Mouse (Mus musculus) cerebellum, adult 18-20 months (tissue): ENCODE measurements around the gene Pbxip1.

Experiments used
- DNase-seq, 2 experiments: peaks; one replicate each; pipeline ENCODE4 v3.0.0; 2021

The Pbxip1 gene

DNA sequence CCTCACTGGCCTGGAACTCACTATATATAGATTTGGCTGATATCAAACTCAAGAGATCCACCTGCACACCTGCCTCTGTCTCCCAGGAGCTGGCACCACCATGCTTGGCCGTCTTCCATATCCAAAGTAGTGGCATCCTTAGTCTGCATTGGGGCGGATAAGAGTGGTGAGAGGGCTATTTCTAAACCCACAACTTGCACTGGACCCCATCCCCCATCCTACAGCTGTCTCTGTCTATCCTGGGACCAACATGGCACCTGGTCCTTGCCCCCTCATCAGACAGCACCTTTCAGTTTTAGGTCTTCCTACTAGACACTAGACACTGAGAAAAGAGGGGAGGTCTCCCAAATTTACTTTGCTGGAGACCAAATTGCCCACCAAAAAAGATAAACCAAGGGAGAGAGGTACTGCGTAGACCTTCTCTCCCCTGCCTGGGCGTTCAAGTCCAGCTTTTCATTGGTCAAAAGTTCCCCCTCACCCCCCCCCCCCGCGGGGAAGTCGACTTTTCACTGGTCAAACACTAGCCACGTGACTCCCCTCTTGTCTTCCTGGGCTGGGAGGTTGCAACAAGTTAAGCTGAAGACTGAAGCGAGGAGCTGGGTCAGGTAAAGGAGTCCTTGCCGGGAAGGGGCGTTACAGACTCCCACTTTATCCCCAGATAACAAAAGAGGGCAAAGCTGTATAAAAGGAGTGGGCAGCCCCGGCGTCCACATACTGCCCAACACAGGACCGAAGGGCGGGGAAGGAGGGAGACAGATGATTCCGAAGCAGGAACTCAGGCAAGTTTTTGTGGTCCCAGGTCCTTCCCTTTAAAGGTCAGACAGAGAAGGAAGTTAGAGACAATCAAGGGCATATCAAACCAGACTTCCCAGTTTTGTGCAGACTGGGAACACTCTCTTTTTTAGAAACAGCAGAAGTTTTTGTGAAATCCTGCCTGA, at the start of gene Pbxip1:
TSS of gene Pbxip1 (plus strand) at position 531 of the 938 bp plus-strand sequence.
- no peak for DNase-seq

- DNase-seq = no peak
Measured at GRCm38 (mm10) chr3:89387632-89388031, 48.9 kb upstream of the Pbxip1 start.

GRCm38 (mm10) chr3:89388134-89388881, 48.2 kb upstream of the Pbxip1 start:
- peak in 1 of 2 experiments; percentile 55 for DNase-seq

- DNase-seq = peak in 1 of 2 experiments; percentile 40
Measured at GRCm38 (mm10) chr3:89388901-89389740, 47.4 kb upstream of the Pbxip1 start.

DNA sequence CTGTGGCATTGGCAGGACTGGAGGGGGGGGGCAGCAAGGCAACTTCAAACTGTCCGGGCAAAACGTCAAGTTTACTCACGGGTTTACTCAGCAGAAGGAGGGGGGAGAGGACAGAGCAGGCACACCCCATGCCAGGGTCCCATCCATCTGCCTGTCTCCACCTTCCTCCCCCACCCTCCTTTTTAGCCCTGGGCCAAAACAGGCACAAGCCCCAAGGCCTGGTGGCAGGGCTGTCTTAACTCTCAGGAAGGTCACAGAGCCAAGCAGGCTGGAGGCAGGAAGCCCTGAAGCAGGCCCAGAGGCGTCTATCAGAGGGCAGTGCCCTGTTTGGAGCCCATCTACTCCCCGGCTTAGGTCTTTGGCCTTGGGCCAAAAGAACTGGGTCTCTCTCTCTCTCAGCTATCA, 46.4 kb upstream of the Pbxip1 start:
- DNase-seq = peak in 1 of 2 experiments; percentile 41

DNA sequence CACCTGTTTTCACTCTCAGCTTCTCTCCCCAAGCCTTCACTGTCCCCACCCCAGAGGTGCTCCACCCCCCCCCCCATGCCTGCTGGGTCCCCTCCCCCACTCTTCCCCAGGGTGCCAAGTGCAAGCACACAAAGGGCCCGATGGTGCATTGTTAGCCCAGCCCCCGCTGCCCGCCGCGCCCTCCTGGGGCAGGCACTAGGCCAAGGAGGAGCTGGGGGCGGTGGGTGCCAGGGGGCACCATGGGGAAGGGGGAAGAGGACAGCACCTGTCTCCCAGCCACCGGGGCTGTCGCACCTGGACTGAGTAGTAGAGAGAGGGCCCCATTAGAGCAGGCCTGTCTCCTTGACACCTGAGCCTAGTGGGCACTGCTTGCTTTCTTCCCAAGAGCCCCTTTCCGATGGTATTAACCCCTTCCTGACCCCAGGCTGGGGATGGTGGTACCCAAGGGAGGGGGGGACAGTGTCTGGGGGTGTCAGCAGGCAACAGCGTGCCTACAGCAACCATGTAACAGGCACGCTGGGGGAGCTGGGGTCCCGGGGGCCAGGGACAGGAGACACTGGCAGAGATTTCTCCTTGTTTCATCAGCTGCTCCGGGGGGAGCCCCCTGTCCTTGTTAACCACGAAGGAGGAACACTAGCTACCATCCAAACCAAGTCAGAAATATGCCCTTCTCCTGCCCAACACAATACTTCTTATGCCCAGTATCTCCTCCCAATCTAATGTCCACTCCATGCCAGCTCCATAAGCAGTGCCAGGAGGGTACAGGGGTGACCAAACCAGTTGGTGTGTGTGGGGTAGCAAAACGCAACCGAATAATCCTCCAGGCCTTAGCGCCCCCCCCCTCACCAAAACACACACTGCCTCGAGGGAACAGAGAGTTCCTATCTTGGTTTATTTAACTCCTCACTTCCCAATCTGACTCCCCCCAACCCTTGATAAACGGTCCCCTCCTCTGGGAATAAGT, 45.5 kb upstream of the Pbxip1 start:
- DNase-seq = peak; percentile 32 to 53

DNA sequence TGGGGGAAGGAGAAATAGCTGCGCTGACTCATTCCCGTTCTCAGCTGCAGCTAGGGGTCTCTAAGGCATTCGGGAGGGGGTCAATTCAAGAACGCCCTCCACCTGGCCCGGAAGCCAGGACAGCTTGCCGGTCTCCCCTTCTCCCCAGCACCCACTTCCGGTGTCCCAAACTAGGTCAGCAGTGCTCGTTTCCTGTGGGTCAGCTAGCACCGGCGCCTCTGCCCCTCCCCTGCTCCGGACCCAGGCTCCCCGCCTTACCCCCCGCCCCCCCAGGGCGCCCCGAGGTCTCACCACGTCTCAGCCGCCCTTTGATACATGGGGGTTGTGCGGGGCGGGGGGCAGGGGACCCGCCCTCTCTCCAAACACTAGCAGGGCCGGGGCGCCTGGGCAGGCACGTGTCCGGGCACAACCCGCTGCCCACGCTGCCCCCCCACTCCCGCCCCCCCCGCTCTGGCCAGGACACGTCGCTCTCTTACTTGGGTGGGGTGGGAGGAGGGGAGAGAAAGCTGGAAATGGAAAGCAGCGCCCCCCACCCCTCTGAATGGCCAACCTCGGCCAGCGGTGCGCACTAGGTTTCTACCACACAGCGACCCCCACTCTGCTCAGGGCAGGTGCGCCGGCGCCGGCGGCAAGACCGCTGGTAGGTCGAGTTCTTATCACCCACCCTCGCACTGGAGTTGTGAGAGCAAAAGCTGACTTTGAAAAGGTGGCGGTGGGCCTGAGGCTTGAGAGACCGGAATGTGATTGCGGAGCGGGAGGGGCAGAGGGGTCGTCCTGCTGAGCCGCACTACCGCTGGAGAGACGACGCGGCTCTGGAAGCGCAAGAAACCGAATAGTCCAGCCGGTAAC, 44.6 kb upstream of the Pbxip1 start:
- DNase-seq = peak; percentile 64 to 68

- DNase-seq = peak; percentile 56 to 58
Measured at GRCm38 (mm10) chr3:89392871-89393311, 43.6 kb upstream of the Pbxip1 start.

DNA sequence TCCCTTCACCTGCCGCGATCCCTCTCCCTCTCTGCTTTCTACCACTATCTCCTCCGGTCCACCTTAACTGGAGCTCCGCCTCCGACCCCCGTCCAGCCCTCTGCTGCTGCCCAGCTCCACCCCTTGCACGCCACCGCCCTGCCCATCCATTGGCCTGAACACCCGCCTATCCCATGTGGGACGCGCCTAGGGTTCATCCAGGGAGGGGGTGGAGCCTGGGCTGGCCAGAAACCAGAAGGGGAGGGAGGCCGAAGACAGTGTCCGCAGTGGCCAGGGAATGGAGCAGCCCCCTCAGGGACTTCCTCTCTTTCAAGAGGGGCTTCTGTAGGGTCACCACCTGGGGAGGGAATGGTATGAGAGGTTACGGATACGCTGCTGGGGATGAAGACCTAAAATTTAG, 42.9 kb upstream of the Pbxip1 start:
- DNase-seq = peak; percentile 97 to 100

- DNase-seq = peak; percentile 84 to 89
Measured at GRCm38 (mm10) chr3:89394006-89394893, 42.3 kb upstream of the Pbxip1 start, which contains the start of gene Zbtb7b. Gene Zbtb7b, minus strand, starts transcription at chr3:89394776.

GRCm38 (mm10) chr3:89394894-89395256, 41.6 kb upstream of the Pbxip1 start:
- DNase-seq = peak; percentile 87 to 89

DNA sequence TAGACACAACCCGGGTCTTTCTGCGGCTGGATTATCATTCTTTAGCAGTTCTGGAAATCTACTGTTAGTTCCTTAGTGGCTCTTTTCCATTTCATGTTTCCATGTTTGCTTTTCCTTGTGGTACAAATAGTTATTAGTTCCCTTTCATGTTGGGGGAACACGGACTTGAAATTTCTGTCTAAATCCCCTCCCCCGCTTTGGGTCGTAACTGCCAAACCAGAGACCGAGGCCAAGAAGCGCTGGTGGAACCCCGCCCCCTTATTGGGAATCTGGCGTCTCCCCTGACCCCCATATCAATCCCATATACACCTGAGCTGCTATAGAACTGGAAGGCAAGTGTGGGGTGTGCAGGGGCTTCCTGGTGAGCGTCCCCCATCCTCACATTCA, 41.1 kb upstream of the Pbxip1 start:
- peak; percentile 18 to 45 for DNase-seq

DNA sequence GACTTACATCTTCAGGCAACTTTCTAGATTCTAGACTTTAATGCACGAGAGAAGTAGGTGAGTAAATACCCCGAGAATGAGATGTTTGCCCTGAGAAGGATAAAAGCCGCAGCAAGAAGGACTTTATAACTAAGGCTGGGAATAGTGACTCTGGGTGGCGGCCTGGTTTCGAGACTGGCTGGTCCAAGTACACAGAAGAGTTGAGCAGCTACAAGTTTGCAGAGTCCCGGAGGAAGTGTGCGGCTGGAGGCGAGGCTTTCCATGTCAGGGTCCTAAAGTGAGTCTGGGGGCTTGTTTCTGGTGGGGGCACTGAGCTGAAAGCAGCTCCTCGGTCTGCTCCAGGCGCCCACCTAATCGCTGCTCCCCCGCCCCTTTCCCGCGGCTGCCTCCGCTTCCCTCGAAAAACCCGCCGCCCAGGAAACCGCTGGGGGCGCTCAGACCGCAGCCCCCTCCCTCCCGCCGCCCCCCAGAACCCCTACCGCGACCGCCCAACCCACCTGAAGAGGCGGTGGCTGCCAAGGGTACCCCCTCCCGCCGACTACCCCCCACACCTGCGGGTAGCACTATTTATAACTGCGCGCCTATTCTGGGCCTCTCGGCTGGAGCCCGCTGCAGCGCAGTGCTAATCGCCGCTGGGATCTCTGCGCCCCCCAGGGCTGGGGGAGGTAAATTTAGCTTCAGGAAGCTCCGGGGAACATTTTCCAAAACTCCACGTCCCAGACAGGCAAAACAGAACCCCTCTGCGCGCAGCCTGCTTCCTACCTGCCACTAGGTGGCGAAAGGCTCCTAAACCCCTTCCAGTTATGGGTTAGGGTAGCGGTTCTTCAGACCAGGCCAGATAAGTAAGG, 40.5 kb upstream of the Pbxip1 start:
- DNase-seq = peak; percentile 76

DNA sequence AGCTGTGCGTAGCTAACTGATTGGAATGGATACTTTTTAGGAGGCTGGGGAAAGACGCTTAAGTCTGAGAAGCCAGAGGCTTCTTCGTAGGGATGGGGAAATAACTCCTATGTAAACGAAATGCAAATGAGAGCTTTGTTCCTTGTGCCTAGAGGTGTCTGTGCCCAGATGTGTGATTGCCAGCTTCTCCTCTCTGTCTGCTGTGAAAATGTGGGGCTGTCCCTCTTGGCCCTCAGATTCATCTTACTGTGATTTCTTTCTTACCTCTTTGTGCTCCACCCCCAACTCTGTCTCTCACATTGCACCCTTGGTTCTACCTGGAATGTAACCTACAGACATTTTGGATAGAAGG, 39.9 kb upstream of the Pbxip1 start:
- DNase-seq = no peak

- no peak for DNase-seq
Measured at GRCm38 (mm10) chr3:89401329-89401728, 35.2 kb upstream of the Pbxip1 start.

DNA sequence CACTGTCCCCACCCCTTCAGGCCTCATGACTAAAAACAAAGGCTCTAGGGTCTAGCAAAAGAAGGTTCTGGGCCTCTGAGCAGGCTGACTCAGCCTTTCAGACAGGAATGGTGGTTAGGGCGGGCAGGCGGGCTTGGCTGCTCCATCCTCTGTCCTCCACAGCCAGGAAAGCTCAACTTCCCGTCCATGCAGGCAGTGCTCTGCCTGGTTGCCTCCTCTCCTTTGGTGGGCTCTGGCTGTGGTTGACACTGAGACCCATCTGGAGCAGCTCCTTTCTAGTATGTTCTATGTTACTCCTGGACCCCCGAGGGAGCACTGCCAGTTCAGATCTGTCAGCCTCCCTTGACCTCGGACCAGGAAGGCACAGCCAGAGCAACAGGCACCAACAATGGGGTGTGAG, 33.8 kb upstream of the Pbxip1 start, which contains the start of gene Lenep:
TSS of gene Lenep (minus strand) at position 101 of the 400 bp plus-strand sequence.
- DNase-seq = no peak

- no peak for DNase-seq
Measured at GRCm38 (mm10) chr3:89406887-89407286, 29.6 kb upstream of the Pbxip1 start.

GRCm38 (mm10) chr3:89408448-89408847, 28.1 kb upstream of the Pbxip1 start:
- DNase-seq = no peak
